In the genomic region with DNA sequence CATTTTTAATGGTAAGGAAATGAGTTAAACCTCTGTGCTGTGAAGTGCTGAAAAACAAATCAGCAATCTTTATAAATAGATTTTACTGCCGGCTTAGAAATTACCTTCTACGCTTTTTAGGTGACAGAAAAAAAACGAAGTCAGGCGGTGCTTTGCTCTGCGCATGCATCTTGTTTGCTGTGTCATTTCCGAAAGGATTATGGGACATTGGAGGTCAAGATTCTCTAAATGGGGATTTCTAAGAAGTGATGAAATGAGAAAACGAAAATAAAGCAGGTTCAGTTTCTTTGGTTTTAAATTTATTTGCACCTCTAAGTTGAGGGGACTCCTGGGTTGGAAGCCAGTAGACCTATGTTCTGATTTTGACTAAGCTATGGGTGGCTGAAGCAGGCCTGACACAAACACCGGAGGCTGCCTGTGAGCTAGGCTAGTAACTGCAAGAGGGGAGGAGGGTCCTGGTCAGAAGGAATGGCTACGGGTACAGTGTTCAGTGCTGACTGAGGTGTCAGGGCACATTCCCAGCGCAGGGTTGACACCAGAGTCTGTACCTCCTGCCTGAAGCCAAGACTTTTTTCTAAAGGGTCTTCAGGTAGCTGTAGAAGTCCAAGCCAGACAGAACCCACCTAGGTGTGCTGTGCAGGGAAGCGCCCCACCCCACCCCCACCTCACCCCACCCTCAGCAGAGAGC, we compare ENCODE assay signal across 18 mouse cellular contexts. TPM values are rescaled to one million over a fixed set of nuclear protein-coding genes. Genes with fewer than 3 reads are reported as not detected.
DNase-seq lines count a peak whose midpoint lies in the region; ATAC-seq and TF ChIP-seq lines count a peak whose summit lies in the region.
"Had no signal": no experiment of that assay in that cellular context is flagged by ENCODE, and none has a peak within 500 bp of the region (broad histone marks: within the 10 kb centered on the region; RNA-seq: fewer than 3 reads in every experiment).

No protein-coding gene starts in this region.

- H3K27me3 ChIP-seq in CH12.LX (replicated peaks): no peaks in the 10 kb centered on the region
- no peaks in the 10 kb centered on the region for H3K27me3 ChIP-seq in limb, embryonic 11.5 days (ENCODE audit: control insufficient read depth, insufficient read depth, low read length)
- H3K27me3 ChIP-seq in heart, adult 2 months (ENCODE audit: control insufficient read depth, insufficient read depth, low read length): no peaks in the 10 kb centered on the region; the same call in 1 of the 2 replicates
- H3K27me3 ChIP-seq: embryonic facial prominence, embryonic 15.5 days had no signal

- no peak for TF ChIP-seq RAD21 in CH12.LX (IDR thresholded peaks at IDR 0.05; ENCODE audit: low read depth, low read length)

- no peak for TF ChIP-seq EP300 in CH12.LX (IDR thresholded peaks at IDR 0.05; ENCODE audit: low read length)
- no peak for TF ChIP-seq EP300 in heart, adult 2 months (IDR thresholded peaks at IDR 0.05; ENCODE audit: insufficient read depth, low read depth, low read length)

- H3K4me3 ChIP-seq in CH12.LX (replicated peaks in 1 of 3; ENCODE audit: low read depth in 2 of 3, low read length in 2 of 3, poor library complexity in 1 of 3): peak overlapping the region in 2 of 3 experiments; percentile 20 to 35
- no peak overlapping the region for H3K4me3 ChIP-seq in limb, embryonic 11.5 days (ENCODE audit: low read depth, low read length)
- H3K4me3 ChIP-seq in heart, adult 2 months: no peak overlapping the region
- H3K4me3 ChIP-seq: embryonic facial prominence, embryonic 15.5 days; erythroblast, embryonic 14.5 days; forebrain, embryonic 10.5 days; gastrocnemius, adult 2 months; heart, embryonic 15.5 days; hindbrain, embryonic 10.5 days had no signal

- no peak for TF ChIP-seq POLR2A in CH12.LX (IDR thresholded peaks at IDR 0.05; ENCODE audit: low read depth, low read length)
- no peak for TF ChIP-seq POLR2A in heart, adult 2 months (IDR thresholded peaks at IDR 0.05; ENCODE audit: insufficient read depth, low read depth, low read length)

- H3K27ac ChIP-seq in CH12.LX (ENCODE audit: insufficient read depth, low read depth): peak overlapping the region; percentile 38
- H3K27ac ChIP-seq in limb, embryonic 11.5 days (replicated peaks; ENCODE audit: low read depth, low read length): no peak overlapping the region; the same call in 1 of the 2 replicates
- no peak overlapping the region for H3K27ac ChIP-seq in heart, adult 2 months
- H3K27ac ChIP-seq: embryonic facial prominence, embryonic 15.5 days; forebrain, embryonic 10.5 days; gastrocnemius, adult 2 months; heart, embryonic 15.5 days; hindbrain, embryonic 10.5 days had no signal

- H3K4me1 ChIP-seq in CH12.LX (ENCODE audit: control insufficient read depth in 1 of 2, insufficient read depth in 2 of 2): peaks cover 3 to 5% of the 10 kb centered on the region in 2 experiments; a peak in 3 of 4 replicates
- peaks cover 6% of the 10 kb centered on the region; the same call in 1 of the 2 replicates for H3K4me1 ChIP-seq in limb, embryonic 11.5 days (ENCODE audit: control insufficient read depth, insufficient read depth, low read length)
- no peaks in the 10 kb centered on the region for H3K4me1 ChIP-seq in heart, adult 2 months (ENCODE audit: control insufficient read depth, insufficient read depth, low read length)
- H3K4me1 ChIP-seq: embryonic facial prominence, embryonic 15.5 days; forebrain, embryonic 10.5 days; heart, embryonic 15.5 days; hindbrain, embryonic 10.5 days had no signal

- in situ Hi-C loops in CH12.LX (cut with MboI; ENCODE audit: low pct_ligation_motif_present, low pct_unique_long_range_greater_than_20kb, low sequenced_read_pairs): loop anchor here (25.0 kb wide), 1 partner anchor 382 kb away; no protein-coding TSS in a partner anchor

- intact Hi-C loops in heart, postnatal 10 days (cut with DNase I): loop anchor here (5.0 kb wide), 1 partner anchor 128 kb away; no protein-coding TSS in a partner anchor
- intact Hi-C loops in heart, adult 2 months (cut with DNase I): no loop called here

- WGBS in limb, embryonic 11.5 days: 36% methylated on average over 11 of the region's 11 CpGs
- WGBS in heart, adult 2 months: 72% methylated on average over 11 of the region's 11 CpGs

- no peaks in the 10 kb centered on the region for H3K36me3 ChIP-seq in CH12.LX (replicated peaks in 1 of 2; ENCODE audit: control insufficient read depth in 1 of 2, insufficient read depth in 1 of 2, low read length in 1 of 2)
- H3K36me3 ChIP-seq in limb, embryonic 11.5 days (ENCODE audit: control insufficient read depth, insufficient read depth, low read length): no peaks in the 10 kb centered on the region
- H3K36me3 ChIP-seq in heart, adult 2 months (ENCODE audit: control insufficient read depth, insufficient read depth, low read length): no peaks in the 10 kb centered on the region
- H3K36me3 ChIP-seq: embryonic facial prominence, embryonic 15.5 days; forebrain, embryonic 10.5 days; heart, embryonic 15.5 days; hindbrain, embryonic 10.5 days had no signal

- peak overlapping the region; percentile 3; the same call in 1 of the 2 replicates for H3K9ac ChIP-seq in CH12.LX (ENCODE audit: insufficient read depth, low read depth)
- no peak overlapping the region for H3K9ac ChIP-seq in limb, embryonic 11.5 days (ENCODE audit: low read length)
- no peak overlapping the region for H3K9ac ChIP-seq in heart, adult 2 months (ENCODE audit: low read depth, low read length)
- H3K9ac ChIP-seq: embryonic facial prominence, embryonic 15.5 days; heart, embryonic 15.5 days had no signal

- peak; percentile 31 for DNase-seq in heart, adult 11 months
- DNase-seq in heart, postnatal 10 days: no peak
- DNase-seq in A20 (ENCODE audit: low read depth, low spot score) (peak; percentile 76), CH12.LX (ENCODE audit: extremely low read depth) (peak; percentile 25)
- DNase-seq in limb, embryonic 11.5 days (ENCODE audit: low spot score): peak; percentile 31
- DNase-seq in retina, embryonic 14.5 days (ENCODE audit: low spot score): no peak
- DNase-seq in heart, adult 2 months: no peak
- DNase-seq: gastrocnemius, postnatal 36 days had no signal

- peak overlapping the region; percentile 23 for H3K4me2 ChIP-seq in CH12.LX (ENCODE audit: insufficient read depth, low read depth, poor library complexity, severe bottlenecking)
- H3K4me2 ChIP-seq in limb, embryonic 11.5 days (ENCODE audit: low read depth, severe bottlenecking): no peak overlapping the region
- H3K4me2 ChIP-seq: embryonic facial prominence, embryonic 15.5 days; heart, embryonic 11.5 days; heart, embryonic 15.5 days had no signal

- no peaks in the 10 kb centered on the region for H3K9me3 ChIP-seq in CH12.LX (replicated peaks; ENCODE audit: low read length)
- no peaks in the 10 kb centered on the region for H3K9me3 ChIP-seq in limb, embryonic 11.5 days (ENCODE audit: control insufficient read depth, low read length)
- H3K9me3 ChIP-seq: embryonic facial prominence, embryonic 15.5 days; forebrain, embryonic 10.5 days; heart, embryonic 15.5 days; hindbrain, embryonic 10.5 days had no signal

- no peak for TF ChIP-seq CTCF in CH12.LX (conservative IDR thresholded peaks at IDR 0.05 in 1 of 2, IDR thresholded peaks at IDR 0.05 in 1 of 2; ENCODE audit: low read depth in 2 of 2, low read length in 2 of 2)
- TF ChIP-seq CTCF in heart, adult 2 months (IDR thresholded peaks at IDR 0.05): no peak

- dilution Hi-C loops in CH12.LX (cut with MboI; ENCODE audit: extremely low pct_ligation_motif_present, extremely low pct_unique_long_range_greater_than_20kb, low sequenced_read_pairs): no loop called here

- no peaks in the 10 kb centered on the region for H3K79me2 ChIP-seq in CH12.LX (replicated peaks; ENCODE audit: control insufficient read depth, extremely low read depth, insufficient read depth, poor library complexity, severe bottlenecking)
- no peaks in the 10 kb centered on the region for H3K79me2 ChIP-seq in heart, adult 2 months (replicated peaks; ENCODE audit: control insufficient read depth, insufficient read depth, low read length)

- peak; percentile 72 for ATAC-seq in limb, embryonic 11.5 days (ENCODE audit: insufficient number of reproducible peaks, low FRiP score, low TSS enrichment, low read depth)
- ATAC-seq: activated CD4-positive, CD25-positive, alpha-beta regulatory T cell, adult 4 months; inflammation-experienced regulatory T-cells, adult 6 months; intestine, postnatal 0 days had no signal

TF ChIP-seq in CH12.LX, 34 proteins besides CTCF, POLR2A, EP300 and RAD21:
- TF ChIP-seq ZKSCAN1 (IDR thresholded peaks at IDR 0.05; ENCODE audit: borderline replicate concordance, low read depth, low read length) (no peak), MAFK (IDR thresholded peaks at IDR 0.05; ENCODE audit: insufficient replicate concordance, low read length) (no peak), NRF1 (IDR thresholded peaks at IDR 0.05; ENCODE audit: low read depth, low read length) (peak; percentile 80), ZNF384 (IDR thresholded peaks at IDR 0.05; ENCODE audit: low read depth, low read length) (peak; percentile 81), MEF2A (IDR thresholded peaks at IDR 0.05; ENCODE audit: borderline replicate concordance, low read depth, low read length) (0 out of 2 replicates have a peak, but pooled peaks have one; percentile 51), SIN3A (IDR thresholded peaks at IDR 0.05; ENCODE audit: low read length) (0 out of 2 replicates have a peak, but pooled peaks have one; percentile 23), IRF4 (IDR thresholded peaks at IDR 0.05; ENCODE audit: low read depth, low read length) (0 out of 2 replicates have a peak, but pooled peaks have one; percentile 37), CHD1 (IDR thresholded peaks at IDR 0.05; ENCODE audit: low read depth, low read length) (0 out of 2 replicates have a peak, but pooled peaks have one; percentile 68), HCFC1 (IDR thresholded peaks at IDR 0.05; ENCODE audit: low read depth, low read length) (peak; percentile 54; the same call in 1 of the 2 replicates), MYC (IDR thresholded peaks at IDR 0.05; ENCODE audit: low read depth, low read length) (no peak)

RNA-seq across cellular contexts. Expression of a gene that starts 27.5 kb away (rescaled TPM):
- 10 to 100 TPM; 27.6 to 35.4 TPM for total RNA-seq in heart, postnatal 10 days (2021)
- total RNA-seq in CH12.LX (2012; rRNA removed): 31.5 and 33.7 TPM in 2 replicates
- total RNA-seq in CH12.LX (2014; rRNA removed): 48.1 and 69.0 TPM in 2 replicates
- 87.8 and 97.8 TPM in 2 replicates for polyA plus RNA-seq in CH12.LX (2012; ENCODE audit: insufficient read length, low read depth)
- polyA plus RNA-seq in limb, embryonic 11.5 days (2014; fragmentation: Nextera tagmentation; extraction: Ambion mirVana): 137 and 141 TPM in 2 replicates
- 10 to 100 TPM; 23.9 to 26.4 TPM for total RNA-seq in heart, adult 2 months (2021)
- 4.2 and 7.3 TPM in 2 replicates for polyA plus RNA-seq in heart, adult 2 months (2012; rRNA removed)

Comparison
In these comparisons a context has a peak if more than half of its experiments do, and no peak if none do; other contexts are left out.
1. DNase-seq: peak in heart, adult 11 months (single experiment), A20 (single experiment), CH12.LX (single experiment) and limb, embryonic 11.5 days (single experiment); none in heart, postnatal 10 days (0 of 2), retina, embryonic 14.5 days (single experiment) and heart, adult 2 months (0 of 2).
2. H3K4me3 ChIP-seq: peak in CH12.LX (2 of 3); none in limb, embryonic 11.5 days (single experiment) and heart, adult 2 months (single experiment).